Mouse (Mus musculus): ENCODE data around the gene Gal3st4. TPM values are rescaled to one million over a fixed set of nuclear protein-coding genes. Genes with fewer than 3 reads are reported as not detected.

Gal3st4 gene
- polyA plus RNA-seq (2015; fragmentation: Nextera tagmentation; extraction: Ambion mirVana): 2.5 and 3.0 TPM in 2 replicates

GRCm38 (mm10) chr5:138272409-138272923 is at the start of gene Gal3st4:
Gal3st4 (minus strand) TSS chr5:138272840.
- ATAC-seq: 0 out of 2 replicates have a peak, but pooled peaks have one; percentile 38
- peaks cover 3% of the 10 kb centered on the region; the same call in 1 of the 2 replicates for H3K27me3 ChIP-seq
- no peaks in the 10 kb centered on the region for H3K9me3 ChIP-seq
- peak within 1 kb of the TSS; percentile 35 for H3K4me2 ChIP-seq (replicated peaks)
- peak within 1 kb of the TSS; percentile 8; the same call in 1 of the 2 replicates for H3K9ac ChIP-seq (replicated peaks)
- H3K27ac ChIP-seq: peak within 1 kb of the TSS; percentile 4; the same call in 1 of the 2 replicates
- peaks cover 54% of the 10 kb centered on the region for H3K4me1 ChIP-seq (replicated peaks)
- H3K36me3 ChIP-seq: peaks cover 30% of the 10 kb centered on the region
- peak within 1 kb of the TSS; percentile 8; the same call in 1 of the 2 replicates for H3K4me3 ChIP-seq (replicated peaks)
- under 1% methylated on average over 12 of the region's 12 CpGs for WGBS

GRCm38 (mm10) chr5:138312795-138313194 is 40.2 kb upstream of the Gal3st4 start:
- H3K4me2 ChIP-seq (replicated peaks): no peak overlapping the region
- no peaks in the 10 kb centered on the region for H3K4me1 ChIP-seq (replicated peaks)
- H3K36me3 ChIP-seq: no peaks in the 10 kb centered on the region
- no peaks in the 10 kb centered on the region for H3K9me3 ChIP-seq
- no peak overlapping the region for H3K27ac ChIP-seq
- H3K4me3 ChIP-seq (replicated peaks): no peak overlapping the region
- no peak for ATAC-seq
- H3K27me3 ChIP-seq: no peaks in the 10 kb centered on the region
- H3K9ac ChIP-seq (replicated peaks): no peak overlapping the region
- 91% methylated on average over 3 of the region's 3 CpGs for WGBS

GRCm38 (mm10) chr5:138299613-138300012 is 27.0 kb upstream of the Gal3st4 start:
- H3K36me3 ChIP-seq: no peaks in the 10 kb centered on the region
- H3K4me3 ChIP-seq (replicated peaks): no peak overlapping the region
- no peak overlapping the region for H3K4me2 ChIP-seq (replicated peaks)
- WGBS: 87% methylated on average over 2 of the region's 2 CpGs
- H3K27ac ChIP-seq: no peak overlapping the region
- no peaks in the 10 kb centered on the region for H3K9me3 ChIP-seq
- H3K9ac ChIP-seq (replicated peaks): no peak overlapping the region
- no peaks in the 10 kb centered on the region for H3K27me3 ChIP-seq
- H3K4me1 ChIP-seq (replicated peaks): no peaks in the 10 kb centered on the region
- ATAC-seq: no peak

DNA sequence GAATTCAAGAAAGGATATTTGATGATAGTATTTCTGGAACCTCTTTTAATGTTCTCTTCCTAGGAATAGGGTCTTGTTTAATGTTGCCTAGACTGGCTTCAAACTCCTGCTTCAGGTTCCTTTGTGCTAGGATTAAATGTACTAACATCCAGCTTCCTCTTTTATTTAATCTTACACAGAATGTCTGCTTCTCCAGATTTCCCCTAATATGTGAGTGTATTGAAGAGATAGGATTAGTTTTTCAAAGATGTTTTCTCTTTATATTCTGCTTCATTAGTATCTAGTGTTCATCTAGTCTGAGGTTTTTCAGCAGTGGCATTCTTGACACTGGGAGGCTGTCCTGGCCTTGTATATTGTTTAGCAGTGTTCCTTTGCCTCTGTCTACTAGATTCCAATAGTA is 21.5 kb upstream of the Gal3st4 start:
- no peak overlapping the region for H3K9ac ChIP-seq (replicated peaks)
- H3K4me3 ChIP-seq (replicated peaks): no peak overlapping the region
- no peaks in the 10 kb centered on the region for H3K27me3 ChIP-seq
- no peaks in the 10 kb centered on the region for H3K36me3 ChIP-seq
- H3K27ac ChIP-seq: no peak overlapping the region
- H3K4me2 ChIP-seq (replicated peaks): no peak overlapping the region
- ATAC-seq: no peak
- H3K9me3 ChIP-seq: no peaks in the 10 kb centered on the region
- H3K4me1 ChIP-seq (replicated peaks): no peaks in the 10 kb centered on the region

- Histone ChIP-seq H3K4me3 (replicated peaks) (no peak overlapping the region), H3K9me3 (no peaks in the 10 kb centered on the region), H3K4me1 (replicated peaks) (no peaks in the 10 kb centered on the region), H3K27ac (no peak overlapping the region), H3K27me3 (no peaks in the 10 kb centered on the region), H3K9ac (replicated peaks) (no peak overlapping the region), H3K36me3 (no peaks in the 10 kb centered on the region), H3K4me2 (replicated peaks) (no peak overlapping the region)
- WGBS: 82% methylated on average over 1 of the region's 1 CpGs
- no peak for ATAC-seq
Measured at GRCm38 (mm10) chr5:138291638-138292037, 19.0 kb upstream of the Gal3st4 start.

DNA sequence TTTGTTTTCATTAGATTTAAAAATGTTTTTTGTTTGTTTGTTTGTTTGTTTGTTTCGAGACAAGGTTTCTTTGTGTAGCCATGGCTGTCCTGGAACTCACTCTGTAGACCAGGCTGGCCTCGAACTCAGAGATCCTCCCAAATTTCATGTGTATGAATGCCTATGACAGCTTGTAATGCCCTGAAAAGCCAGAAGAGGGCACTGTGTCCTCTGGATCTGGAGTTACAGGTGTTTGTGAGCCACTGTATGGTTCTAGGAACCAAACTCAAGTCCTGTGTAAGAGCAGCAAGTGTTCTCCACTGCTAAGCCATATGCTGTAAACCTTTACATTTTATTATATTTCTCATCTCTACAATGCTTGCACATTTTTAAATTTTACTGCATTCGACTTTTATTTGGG is 15.2 kb upstream of the Gal3st4 start:
- Histone ChIP-seq H3K27me3 (no peaks in the 10 kb centered on the region), H3K27ac (no peak overlapping the region), H3K4me1 (replicated peaks) (no peaks in the 10 kb centered on the region), H3K4me2 (replicated peaks) (no peak overlapping the region), H3K36me3 (no peaks in the 10 kb centered on the region), H3K9ac (replicated peaks) (no peak overlapping the region), H3K9me3 (no peaks in the 10 kb centered on the region), H3K4me3 (replicated peaks) (no peak overlapping the region)
- WGBS: 75% methylated on average over 3 of the region's 3 CpGs
- ATAC-seq: no peak

DNA sequence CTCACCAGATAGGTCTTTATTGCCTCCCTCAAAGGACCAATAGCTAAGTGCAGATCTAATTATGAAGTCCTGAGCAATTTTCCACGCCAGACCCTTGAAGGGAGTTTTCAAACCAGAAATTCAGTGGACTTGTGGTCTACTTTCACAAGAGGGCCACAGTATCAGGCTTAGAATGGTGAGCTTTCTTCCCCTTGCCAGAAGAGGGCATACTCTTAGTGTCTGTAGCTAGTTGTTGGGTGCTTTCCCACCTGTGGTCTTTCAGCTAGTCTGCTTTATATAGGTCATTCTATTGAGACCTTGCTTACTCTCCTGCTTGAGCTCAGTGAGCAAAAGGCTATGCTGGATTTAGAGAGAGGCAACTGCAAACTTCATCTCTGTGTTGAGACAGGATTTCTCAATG is 10.9 kb upstream of the Gal3st4 start:
- Histone ChIP-seq H3K4me1 (replicated peaks) (peaks cover 6% of the 10 kb centered on the region), H3K27me3 (peaks cover 8% of the 10 kb centered on the region), H3K4me2 (replicated peaks) (no peak overlapping the region), H3K27ac (no peak overlapping the region), H3K9ac (replicated peaks) (no peak overlapping the region), H3K36me3 (no peaks in the 10 kb centered on the region), H3K4me3 (replicated peaks) (no peak overlapping the region), H3K9me3 (peaks cover 4% of the 10 kb centered on the region; the same call in 1 of the 2 replicates)
- 48% methylated on average over 1 of the region's 1 CpGs for WGBS
- ATAC-seq: no peak

- Histone ChIP-seq H3K36me3 (peaks cover 15% of the 10 kb centered on the region), H3K27me3 (peaks cover 8% of the 10 kb centered on the region), H3K27ac (no peak overlapping the region), H3K9me3 (peaks cover 4% of the 10 kb centered on the region; the same call in 1 of the 2 replicates), H3K9ac (replicated peaks) (no peak overlapping the region), H3K4me1 (replicated peaks) (peaks cover 23% of the 10 kb centered on the region), H3K4me2 (replicated peaks) (no peak overlapping the region), H3K4me3 (replicated peaks) (no peak overlapping the region)
- ATAC-seq: no peak
- 84% methylated on average over 2 of the region's 2 CpGs for WGBS
Measured at GRCm38 (mm10) chr5:138281798-138282197, 9.2 kb upstream of the Gal3st4 start.

GRCm38 (mm10) chr5:138280829-138281228 is 8.2 kb upstream of the Gal3st4 start:
- Histone ChIP-seq H3K4me1 (replicated peaks) (peaks cover 33% of the 10 kb centered on the region), H3K36me3 (peaks cover 23% of the 10 kb centered on the region), H3K9ac (replicated peaks) (no peak overlapping the region), H3K9me3 (peaks cover 4% of the 10 kb centered on the region; the same call in 1 of the 2 replicates), H3K4me2 (replicated peaks) (peak overlapping the region; percentile 96; the same call in 1 of the 2 replicates), H3K27ac (no peak overlapping the region), H3K4me3 (replicated peaks) (no peak overlapping the region), H3K27me3 (peaks cover 8% of the 10 kb centered on the region)
- no peak for ATAC-seq
- 93% methylated on average over 15 of the region's 15 CpGs for WGBS

DNA sequence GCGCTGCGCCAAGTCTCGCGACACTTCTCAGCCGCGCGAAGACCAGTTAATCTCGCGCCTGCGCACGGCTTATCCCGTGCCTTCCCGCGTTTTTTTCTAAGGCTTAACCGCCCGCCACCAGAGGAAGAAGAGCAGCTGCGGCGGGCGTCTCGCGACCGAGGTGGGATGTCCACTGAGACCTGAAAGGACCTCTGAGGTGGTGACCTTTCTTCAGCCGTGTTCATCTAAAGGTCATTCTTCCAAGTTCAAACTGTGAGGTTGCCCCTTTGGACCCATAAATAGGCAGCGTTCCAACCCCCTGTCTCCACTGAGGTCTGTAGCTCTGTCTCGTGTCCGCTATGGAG is 7.8 kb upstream of the Gal3st4 start:
- Histone ChIP-seq H3K27me3 (peaks cover 8% of the 10 kb centered on the region), H3K4me1 (replicated peaks) (peaks cover 37% of the 10 kb centered on the region), H3K36me3 (peaks cover 27% of the 10 kb centered on the region), H3K9me3 (peaks cover 4% of the 10 kb centered on the region; the same call in 1 of the 2 replicates), H3K4me2 (replicated peaks) (peak overlapping the region; percentile 96), H3K4me3 (replicated peaks) (peak overlapping the region; percentile 85), H3K27ac (no peak overlapping the region), H3K9ac (replicated peaks) (no peak overlapping the region)
- peak; percentile 1; the same call in 1 of the 2 replicates for ATAC-seq
- WGBS: 21% methylated on average over 26 of the region's 26 CpGs

GRCm38 (mm10) chr5:138279585-138280424 is 7.2 kb upstream of the Gal3st4 start, which contains the start of the genes Gm43720, Gpc2 and Stag3:
Gm43720 (minus strand) TSS chr5:138279958.
Gpc2 (minus strand) TSS chr5:138280005.
Stag3 (plus strand) TSS chr5:138280240.
- peaks cover 4% of the 10 kb centered on the region; the same call in 1 of the 2 replicates for H3K9me3 ChIP-seq
- H3K27ac ChIP-seq: peak within 1 kb of the TSS; percentile 81
- WGBS: under 1% methylated on average over 56 of the region's 56 CpGs
- H3K4me1 ChIP-seq (replicated peaks): peaks cover 43% of the 10 kb centered on the region
- peak within 1 kb of the TSS; percentile 85 for H3K4me3 ChIP-seq (replicated peaks)
- H3K27me3 ChIP-seq: peaks cover 8% of the 10 kb centered on the region
- peak within 1 kb of the TSS; percentile 96 for H3K4me2 ChIP-seq (replicated peaks)
- H3K9ac ChIP-seq (replicated peaks): peak within 1 kb of the TSS; percentile 94
- H3K36me3 ChIP-seq: peaks cover 31% of the 10 kb centered on the region
- ATAC-seq: peak; percentile 99

- H3K36me3 ChIP-seq: peaks cover 38% of the 10 kb centered on the region
- peaks cover 61% of the 10 kb centered on the region for H3K4me1 ChIP-seq (replicated peaks)
- H3K27ac ChIP-seq: no peak overlapping the region
- H3K9me3 ChIP-seq: peaks cover 4% of the 10 kb centered on the region; the same call in 1 of the 2 replicates
- peak overlapping the region; percentile 94 for H3K9ac ChIP-seq (replicated peaks)
- no peak for ATAC-seq
- 89% methylated on average over 7 of the region's 7 CpGs for WGBS
- H3K27me3 ChIP-seq: peaks cover 8% of the 10 kb centered on the region
- peak overlapping the region; percentile 85 for H3K4me3 ChIP-seq (replicated peaks)
- peak overlapping the region; percentile 96 for H3K4me2 ChIP-seq (replicated peaks)
Measured at GRCm38 (mm10) chr5:138277994-138278393, 5.4 kb upstream of the Gal3st4 start.

Measured in midbrain, embryonic 13.5 days (tissue).